Mouse (Mus musculus): ENCODE measurements around the gene Alkbh6. TPM values are rescaled to one million over a fixed set of nuclear protein-coding genes. Genes with fewer than 3 reads are reported as not detected.

Gene Alkbh6
- polyA plus RNA-seq (2015; fragmentation: Illumina TruSeq; extraction: RNeasy Lipid Tissue Mini Kit (QIAGEN cat#74804); ENCODE audit: insufficient read depth, low replicate concordance), result 25.9 TPM

DNA sequence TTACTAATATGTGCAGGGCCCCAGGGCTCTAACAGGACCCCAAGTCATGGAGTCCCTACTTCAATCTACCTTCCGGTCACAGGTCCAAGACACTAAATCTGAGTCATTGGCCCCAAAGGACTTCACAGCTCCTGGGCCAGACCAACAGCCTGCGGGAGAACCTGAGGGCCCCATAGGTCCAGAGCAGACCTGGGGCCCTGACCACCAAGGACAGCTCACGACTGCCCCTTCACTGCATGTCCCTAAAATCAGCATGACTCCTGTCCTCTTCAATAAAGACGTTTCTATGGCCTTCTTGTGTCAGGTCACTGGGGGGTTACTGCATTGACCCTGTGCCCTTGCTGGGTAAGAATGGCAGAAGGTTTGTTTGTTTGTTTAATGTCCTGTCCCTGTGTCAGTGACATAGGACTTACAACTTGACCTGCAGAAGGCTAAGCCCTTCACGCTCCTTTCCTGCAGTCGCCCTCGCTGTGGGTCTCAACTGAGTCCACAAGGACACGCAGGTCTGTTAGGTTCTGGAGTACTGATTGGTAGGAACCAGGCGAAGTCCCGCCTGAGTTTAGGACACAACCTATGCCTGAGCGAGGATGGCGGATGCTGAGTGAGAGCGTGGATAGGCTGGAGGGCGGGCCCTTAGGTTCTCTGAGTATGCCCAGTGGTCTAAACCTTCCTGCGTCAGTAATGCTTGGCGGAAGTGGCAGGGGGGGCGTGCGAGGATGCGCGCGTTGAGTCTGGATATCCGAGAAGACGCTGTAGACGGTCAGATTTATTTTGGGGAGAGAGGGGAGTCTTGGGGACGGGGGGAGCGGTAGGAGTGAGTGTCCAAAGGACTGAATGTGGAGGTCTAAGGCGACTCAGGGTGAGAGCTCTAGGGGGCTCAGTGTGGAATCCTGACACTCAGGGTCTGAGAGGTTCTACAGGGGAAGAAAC lies at the start of gene Alkbh6:
Gene Alkbh6 (plus strand): TSS at position 642 of the 930 bp plus-strand sequence.

DNA sequence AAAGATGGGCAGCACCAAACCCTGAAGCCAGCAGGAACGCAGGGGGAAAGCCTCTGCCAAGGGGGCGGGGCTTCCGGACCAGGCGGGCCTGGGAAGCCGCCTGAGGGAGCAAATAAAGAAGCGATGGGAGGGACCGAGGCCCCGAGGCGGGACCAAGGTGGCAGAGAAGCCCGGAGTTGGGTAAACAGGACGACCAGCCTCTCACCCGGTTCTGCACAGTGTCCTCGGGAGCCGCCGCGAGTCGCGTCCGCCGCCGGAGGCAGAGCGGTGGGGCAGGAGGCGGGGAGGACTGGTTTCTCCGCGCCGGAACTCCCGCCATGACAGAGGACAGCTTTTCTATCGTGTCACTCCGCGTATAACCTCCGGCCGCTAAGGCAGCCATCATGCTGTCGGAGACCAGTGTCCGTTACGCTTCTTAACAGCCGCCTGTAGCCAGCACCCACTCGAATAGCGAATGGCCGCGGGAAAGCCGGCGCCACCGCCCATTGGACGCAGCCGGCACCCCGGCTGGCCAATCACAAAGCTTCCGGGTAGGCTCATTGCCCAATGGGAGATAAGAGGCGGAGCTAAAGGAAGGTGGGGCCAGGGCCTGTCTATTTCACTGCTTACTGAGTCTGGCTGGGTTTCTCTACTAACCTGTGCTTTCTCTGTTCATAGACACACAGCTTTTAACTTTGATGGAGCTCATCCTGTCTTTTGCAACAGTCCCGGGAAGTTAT lies 28.4 kb upstream of the Alkbh6 start, which contains the start of the genes Thap8 and Wdr62:
Gene Thap8 (plus strand): TSS at position 144 of the 719 bp plus-strand sequence.
Gene Wdr62 (minus strand): TSS at position 469 of the 719 bp plus-strand sequence.

DNA sequence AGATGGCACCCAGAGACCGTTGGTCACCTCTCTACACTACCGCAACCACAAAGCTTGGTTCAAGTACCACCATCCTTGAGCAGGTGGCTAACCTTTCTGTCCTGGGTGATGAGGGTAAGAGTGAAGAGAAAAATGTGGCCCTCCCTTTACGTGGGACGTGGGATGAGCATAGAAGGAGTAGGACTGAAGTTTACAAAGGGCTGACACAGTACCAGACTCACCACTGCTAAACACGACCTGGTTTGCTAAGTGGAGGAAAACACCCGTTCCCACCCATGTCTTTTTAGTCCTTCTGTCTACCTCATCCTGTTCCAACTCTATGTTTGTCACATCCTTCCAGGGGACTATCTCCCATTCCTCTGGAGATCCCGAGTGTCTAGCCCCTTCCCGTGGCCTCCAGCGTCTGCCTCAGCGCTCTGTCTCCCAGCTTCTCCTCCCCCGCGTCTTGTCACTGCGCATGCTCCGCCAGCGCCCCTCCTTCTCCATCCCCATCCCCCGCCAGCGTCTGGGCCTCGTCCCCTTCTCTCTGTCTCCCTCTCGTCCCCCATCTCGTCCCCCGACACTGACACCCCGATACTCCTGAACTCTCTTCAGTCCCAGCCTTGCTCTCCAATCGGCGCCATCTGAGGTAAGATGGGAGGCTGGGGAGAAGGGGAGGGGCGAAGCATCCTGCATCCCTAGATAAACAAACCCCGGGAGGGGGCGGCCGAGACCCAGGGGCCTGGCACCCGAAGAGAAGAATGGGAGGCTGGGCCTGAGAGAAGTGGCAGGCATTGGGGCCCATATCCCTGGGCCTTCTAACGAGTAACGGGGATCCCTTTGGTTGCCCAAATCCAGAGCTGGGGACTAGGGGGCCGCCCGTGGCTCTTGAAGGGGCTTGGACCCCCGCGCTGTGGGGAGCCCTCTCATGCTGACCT lies 17.0 kb upstream of the Alkbh6 start, which contains the start of gene Clip3:
Gene Clip3 (plus strand): TSS at position 514 of the 917 bp plus-strand sequence.

DNA sequence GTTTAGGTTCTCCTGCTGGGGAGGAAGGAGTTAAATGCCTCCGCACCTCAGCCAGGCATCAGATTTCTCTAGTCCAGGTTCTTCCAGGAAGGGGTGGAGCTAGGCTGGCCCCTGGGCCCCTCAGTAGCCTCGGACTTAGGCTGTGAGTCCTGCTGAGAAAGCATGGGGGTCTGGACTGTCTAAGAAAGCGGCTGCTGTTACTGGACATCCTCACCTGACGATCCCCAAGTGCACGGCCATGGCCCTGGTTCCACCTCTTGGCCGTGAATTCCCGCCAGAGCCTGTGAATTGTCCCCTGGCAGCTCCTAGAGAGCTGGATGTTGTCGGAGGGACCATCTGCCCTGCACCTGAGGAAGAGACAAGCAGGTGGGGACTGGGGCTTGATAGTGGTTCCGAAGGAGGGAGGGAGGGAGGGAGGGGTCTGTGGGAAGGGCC lies 6.2 kb downstream of the Alkbh6 start, which contains the start of gene Syne4:
Gene Syne4 (plus strand): TSS at position 87 of the 435 bp plus-strand sequence.

DNA sequence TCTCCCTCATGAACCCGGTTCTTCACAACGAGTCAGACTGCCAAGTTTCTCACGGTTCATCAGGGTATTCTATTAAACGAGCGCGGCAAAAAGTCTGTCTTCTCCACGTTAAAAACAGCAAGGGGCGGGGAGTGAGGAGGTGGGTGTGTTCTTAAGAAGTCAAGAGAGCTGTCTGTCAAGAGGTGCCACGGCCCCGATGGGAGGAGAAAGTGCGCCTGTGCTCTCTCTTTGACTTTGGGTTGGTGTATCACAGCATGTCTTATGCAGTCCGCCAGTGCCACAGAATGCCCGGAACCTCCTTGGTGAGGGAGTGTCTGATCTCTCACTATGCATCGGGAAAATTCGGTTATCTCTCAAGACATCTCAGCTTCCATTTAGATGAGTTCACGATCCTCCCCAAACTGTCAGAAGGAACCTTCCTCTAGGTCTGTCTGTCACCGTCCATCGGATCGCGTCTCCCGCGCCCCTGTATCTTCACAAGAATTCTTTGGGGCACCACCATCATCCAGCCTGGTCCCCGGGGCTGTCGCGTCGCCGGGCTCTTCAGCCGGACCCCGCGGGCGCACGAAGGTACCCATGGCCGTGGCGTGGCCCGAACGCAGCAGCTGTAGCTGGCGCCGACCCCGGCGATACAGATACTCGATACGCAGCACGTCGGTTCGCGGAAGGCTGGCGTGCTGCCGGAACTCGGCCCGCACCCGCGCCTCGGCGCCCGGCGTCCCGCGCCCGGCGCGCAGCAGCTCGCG lies 13.2 kb downstream of the Alkbh6 start, which contains the start of gene E130208F15Rik:
Gene E130208F15Rik (plus strand): TSS at position 202 of the 746 bp plus-strand sequence.

DNA sequence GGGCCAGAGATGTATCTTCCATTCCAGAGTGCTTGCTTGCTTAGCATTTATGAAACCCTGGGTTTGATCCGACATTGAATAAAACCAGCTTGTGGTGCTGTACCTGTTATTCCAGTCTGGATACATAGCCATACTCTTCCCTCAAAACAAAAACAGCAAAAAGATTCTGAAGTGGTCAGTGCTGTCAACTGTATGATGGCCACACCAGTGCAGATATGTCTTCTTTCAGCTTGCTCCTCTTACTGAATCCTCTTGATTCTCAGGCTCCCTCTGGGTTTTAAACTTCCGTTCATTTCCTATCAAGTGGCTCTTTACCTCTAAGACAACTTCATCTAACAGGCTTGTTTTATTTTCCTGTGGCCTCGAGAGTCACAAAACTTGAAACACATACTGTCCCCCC lies 15.3 kb downstream of the Alkbh6 start, which contains the start of gene Sdhaf1:
Gene Sdhaf1 (minus strand): TSS at position 101 of the 400 bp plus-strand sequence.

DNA sequence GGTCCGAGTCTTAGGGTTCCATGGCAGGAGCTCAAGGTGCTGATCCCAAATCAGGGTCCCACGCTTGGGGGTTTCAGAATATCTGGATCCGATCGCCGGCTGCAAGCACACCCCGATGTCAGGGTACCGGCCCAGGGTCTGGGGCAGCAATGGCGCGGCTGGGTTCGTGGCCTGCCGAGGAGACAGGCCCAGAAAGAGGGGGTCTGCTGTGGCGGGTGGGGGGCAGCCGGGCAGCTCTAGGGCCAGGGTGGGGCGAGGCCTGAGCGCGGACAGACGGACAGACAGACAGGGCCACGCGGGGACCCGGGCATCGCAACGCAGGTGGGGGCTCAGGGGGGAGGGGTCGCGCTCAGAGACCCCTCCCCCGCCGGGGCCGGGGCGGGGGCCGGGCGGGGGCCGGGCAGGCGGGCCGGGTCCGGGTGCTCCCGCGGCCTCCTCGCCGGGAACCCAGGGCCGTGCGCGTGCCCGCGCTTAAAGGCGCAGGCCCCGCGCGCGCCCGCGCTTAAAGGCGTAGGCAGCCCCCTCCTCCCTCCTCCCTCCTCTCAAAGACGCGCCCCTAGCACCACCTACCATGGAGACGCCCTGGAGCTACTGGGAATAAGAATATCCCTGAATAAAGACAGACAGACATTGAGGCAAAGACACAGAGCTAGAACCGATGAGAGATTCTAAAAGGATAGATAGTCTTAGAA lies 54.3 kb downstream of the Alkbh6 start, which contains the start of gene Lrfn3:
Gene Lrfn3 (minus strand): TSS at position 121 of the 692 bp plus-strand sequence.

Other genes starting within 250 kb of the Alkbh6 start
- 10.2 TPM for gene Zfp82, start 235.8 kb upstream of the Alkbh6 start, polyA plus RNA-seq (2015; fragmentation: Illumina TruSeq; extraction: RNeasy Lipid Tissue Mini Kit (QIAGEN cat#74804); ENCODE audit: insufficient read depth, low replicate concordance)
- gene Gm26920, start 218.3 kb upstream of the Alkbh6 start, polyA plus RNA-seq (2015; fragmentation: Illumina TruSeq; extraction: RNeasy Lipid Tissue Mini Kit (QIAGEN cat#74804); ENCODE audit: insufficient read depth, low replicate concordance), result 1.5 TPM
- 10.1 TPM for gene Zfp566, start 218.2 kb upstream of the Alkbh6 start, polyA plus RNA-seq (2015; fragmentation: Illumina TruSeq; extraction: RNeasy Lipid Tissue Mini Kit (QIAGEN cat#74804); ENCODE audit: insufficient read depth, low replicate concordance)
- 76.0 TPM for gene Zfp260, start 213.9 kb upstream of the Alkbh6 start, polyA plus RNA-seq (2015; fragmentation: Illumina TruSeq; extraction: RNeasy Lipid Tissue Mini Kit (QIAGEN cat#74804); ENCODE audit: insufficient read depth, low replicate concordance)
- 8.5 TPM for gene Zfp382, start 186.8 kb upstream of the Alkbh6 start, polyA plus RNA-seq (2015; fragmentation: Illumina TruSeq; extraction: RNeasy Lipid Tissue Mini Kit (QIAGEN cat#74804); ENCODE audit: insufficient read depth, low replicate concordance)
- 56.8 TPM for gene Zfp146, start 139.0 kb upstream of the Alkbh6 start, polyA plus RNA-seq (2015; fragmentation: Illumina TruSeq; extraction: RNeasy Lipid Tissue Mini Kit (QIAGEN cat#74804); ENCODE audit: insufficient read depth, low replicate concordance)
- gene Cox7a1, start 124.6 kb upstream of the Alkbh6 start, polyA plus RNA-seq (2015; fragmentation: Illumina TruSeq; extraction: RNeasy Lipid Tissue Mini Kit (QIAGEN cat#74804); ENCODE audit: insufficient read depth, low replicate concordance), result not detected
- gene Capns1, start 109.9 kb upstream of the Alkbh6 start, polyA plus RNA-seq (2015; fragmentation: Illumina TruSeq; extraction: RNeasy Lipid Tissue Mini Kit (QIAGEN cat#74804); ENCODE audit: insufficient read depth, low replicate concordance), result 236 TPM
- gene Polr2i, start 76.8 kb upstream of the Alkbh6 start, polyA plus RNA-seq (2015; fragmentation: Illumina TruSeq; extraction: RNeasy Lipid Tissue Mini Kit (QIAGEN cat#74804); ENCODE audit: insufficient read depth, low replicate concordance), result 7.5 TPM
- gene Tbcb, start 76.4 kb upstream of the Alkbh6 start, polyA plus RNA-seq (2015; fragmentation: Illumina TruSeq; extraction: RNeasy Lipid Tissue Mini Kit (QIAGEN cat#74804); ENCODE audit: insufficient read depth, low replicate concordance), result 39.6 TPM
- gene Ovol3, start 73.0 kb upstream of the Alkbh6 start, polyA plus RNA-seq (2015; fragmentation: Illumina TruSeq; extraction: RNeasy Lipid Tissue Mini Kit (QIAGEN cat#74804); ENCODE audit: insufficient read depth, low replicate concordance), result not detected
- gene Thap8, start 28.6 kb upstream of the Alkbh6 start, polyA plus RNA-seq (2015; fragmentation: Illumina TruSeq; extraction: RNeasy Lipid Tissue Mini Kit (QIAGEN cat#74804); ENCODE audit: insufficient read depth, low replicate concordance), result 0.23 TPM
- 3.9 TPM for gene Wdr62, start 28.3 kb upstream of the Alkbh6 start, polyA plus RNA-seq (2015; fragmentation: Illumina TruSeq; extraction: RNeasy Lipid Tissue Mini Kit (QIAGEN cat#74804); ENCODE audit: insufficient read depth, low replicate concordance)
- gene Clip3, start 17.0 kb upstream of the Alkbh6 start, polyA plus RNA-seq (2015; fragmentation: Illumina TruSeq; extraction: RNeasy Lipid Tissue Mini Kit (QIAGEN cat#74804); ENCODE audit: insufficient read depth, low replicate concordance), result 15.0 TPM
- 3.6 TPM for gene Syne4, start 6.1 kb downstream of the Alkbh6 start, polyA plus RNA-seq (2015; fragmentation: Illumina TruSeq; extraction: RNeasy Lipid Tissue Mini Kit (QIAGEN cat#74804); ENCODE audit: insufficient read depth, low replicate concordance)
- 1.0 TPM for gene E130208F15Rik, start 13.0 kb downstream of the Alkbh6 start, polyA plus RNA-seq (2015; fragmentation: Illumina TruSeq; extraction: RNeasy Lipid Tissue Mini Kit (QIAGEN cat#74804); ENCODE audit: insufficient read depth, low replicate concordance)
- 12.5 TPM for gene Sdhaf1, start 15.2 kb downstream of the Alkbh6 start, polyA plus RNA-seq (2015; fragmentation: Illumina TruSeq; extraction: RNeasy Lipid Tissue Mini Kit (QIAGEN cat#74804); ENCODE audit: insufficient read depth, low replicate concordance)
- gene Lrfn3, start 54.1 kb downstream of the Alkbh6 start, polyA plus RNA-seq (2015; fragmentation: Illumina TruSeq; extraction: RNeasy Lipid Tissue Mini Kit (QIAGEN cat#74804); ENCODE audit: insufficient read depth, low replicate concordance), result 0.40 TPM
- gene Tyrobp, start 105.0 kb downstream of the Alkbh6 start, polyA plus RNA-seq (2015; fragmentation: Illumina TruSeq; extraction: RNeasy Lipid Tissue Mini Kit (QIAGEN cat#74804); ENCODE audit: insufficient read depth, low replicate concordance), result 399 TPM
- 34.7 TPM for gene Hcst, start 111.1 kb downstream of the Alkbh6 start, polyA plus RNA-seq (2015; fragmentation: Illumina TruSeq; extraction: RNeasy Lipid Tissue Mini Kit (QIAGEN cat#74804); ENCODE audit: insufficient read depth, low replicate concordance)
- 36.4 TPM for gene Nfkbid, start 113.0 kb downstream of the Alkbh6 start, polyA plus RNA-seq (2015; fragmentation: Illumina TruSeq; extraction: RNeasy Lipid Tissue Mini Kit (QIAGEN cat#74804); ENCODE audit: insufficient read depth, low replicate concordance)
- 0.81 TPM for gene Aplp1, start 136.8 kb downstream of the Alkbh6 start, polyA plus RNA-seq (2015; fragmentation: Illumina TruSeq; extraction: RNeasy Lipid Tissue Mini Kit (QIAGEN cat#74804); ENCODE audit: insufficient read depth, low replicate concordance)
- gene Kirrel2, start 149.0 kb downstream of the Alkbh6 start, polyA plus RNA-seq (2015; fragmentation: Illumina TruSeq; extraction: RNeasy Lipid Tissue Mini Kit (QIAGEN cat#74804); ENCODE audit: insufficient read depth, low replicate concordance), result not detected
- 0.26 TPM for gene Nphs1, start 149.6 kb downstream of the Alkbh6 start, polyA plus RNA-seq (2015; fragmentation: Illumina TruSeq; extraction: RNeasy Lipid Tissue Mini Kit (QIAGEN cat#74804); ENCODE audit: insufficient read depth, low replicate concordance)
- gene Prodh2, start 184.9 kb downstream of the Alkbh6 start, polyA plus RNA-seq (2015; fragmentation: Illumina TruSeq; extraction: RNeasy Lipid Tissue Mini Kit (QIAGEN cat#74804); ENCODE audit: insufficient read depth, low replicate concordance), result not detected
- gene Arhgap33, start 226.3 kb downstream of the Alkbh6 start, polyA plus RNA-seq (2015; fragmentation: Illumina TruSeq; extraction: RNeasy Lipid Tissue Mini Kit (QIAGEN cat#74804); ENCODE audit: insufficient read depth, low replicate concordance), result 2.3 TPM
- gene Hspb6, start 243.5 kb downstream of the Alkbh6 start, polyA plus RNA-seq (2015; fragmentation: Illumina TruSeq; extraction: RNeasy Lipid Tissue Mini Kit (QIAGEN cat#74804); ENCODE audit: insufficient read depth, low replicate concordance), result 6.5 TPM
- 6.0 TPM for gene Proser3, start 243.6 kb downstream of the Alkbh6 start, polyA plus RNA-seq (2015; fragmentation: Illumina TruSeq; extraction: RNeasy Lipid Tissue Mini Kit (QIAGEN cat#74804); ENCODE audit: insufficient read depth, low replicate concordance)

Data from spleen, adult 10 weeks (tissue).